Mouse (Mus musculus) ES-Bruce4 (cell line): ENCODE results near the gene Zbtb11.

ENCODE experiments used
- CTCF ChIP-seq: IDR thresholded peaks from one replicate; pipeline ENCODE4 v1.8.1; 2011; ENCODE audit warnings: low read depth, low read length
- POLR2A ChIP-seq: IDR thresholded peaks from one replicate; pipeline ENCODE4 v1.8.1; 2011; ENCODE audit warnings: low read length; ENCODE audit not compliant: insufficient read depth

DNA sequence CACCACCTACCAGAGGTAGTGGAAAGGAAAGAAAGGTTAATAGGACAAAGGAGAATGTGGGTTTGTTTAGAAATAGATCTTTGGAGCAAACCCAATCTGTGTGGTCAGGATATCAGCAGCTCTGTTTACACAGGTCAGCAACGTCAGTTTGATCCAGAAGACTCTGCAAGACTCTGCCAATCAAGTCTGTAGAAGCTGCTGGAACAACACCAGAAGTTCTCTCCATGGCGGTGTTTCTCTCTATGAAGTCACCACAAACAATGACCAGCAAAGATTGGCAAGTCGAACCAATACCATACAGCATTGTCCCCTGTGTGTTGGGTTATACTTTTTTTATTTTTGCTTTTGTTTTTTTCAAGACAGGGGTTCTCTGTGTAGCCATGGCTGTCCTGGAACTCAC, 26.4 kb upstream of the Zbtb11 start:
- TF ChIP-seq CTCF (no peak), POLR2A (no peak)
